Mouse (Mus musculus): ENCODE measurements around the gene Acin1. TPM values are rescaled to one million over a fixed set of nuclear protein-coding genes. Genes with fewer than 3 reads are reported as not detected.

Gene Acin1
- total and polyA plus RNA-seq, 3 experiments: 74.0 to 324 (median 118) TPM

- H3K36me3 ChIP-seq (replicated peaks in 1 of 2; ENCODE audit: control insufficient read depth in 1 of 2, insufficient read depth in 1 of 2, low read length in 1 of 2): peaks cover 46 to 77% of the 10 kb centered on the region in 2 experiments
- H3K4me3 ChIP-seq (replicated peaks in 1 of 3; ENCODE audit: low read depth in 2 of 3, low read length in 2 of 3, poor library complexity in 1 of 3): no peak overlapping the region
- no peak overlapping the region for H3K4me2 ChIP-seq (ENCODE audit: insufficient read depth, low read depth, poor library complexity, severe bottlenecking)
- H3K27ac ChIP-seq (ENCODE audit: insufficient read depth, low read depth): no peak overlapping the region
- no peak for TF ChIP-seq MAFK (IDR thresholded peaks at IDR 0.05; ENCODE audit: insufficient replicate concordance, low read length)
- TF ChIP-seq JUN (IDR thresholded peaks at IDR 0.05; ENCODE audit: insufficient read depth, low read depth, low read length): no peak
- TF ChIP-seq ZC3H11A (IDR thresholded peaks at IDR 0.05; ENCODE audit: low read depth, low read length): no peak
- TF ChIP-seq CTCF (conservative IDR thresholded peaks at IDR 0.05 in 1 of 2, IDR thresholded peaks at IDR 0.05 in 1 of 2; ENCODE audit: low read depth in 2 of 2, low read length in 2 of 2): no peak
- no peak for TF ChIP-seq SIN3A (IDR thresholded peaks at IDR 0.05; ENCODE audit: low read length)
- no peak for TF ChIP-seq SMC3 (IDR thresholded peaks at IDR 0.05; ENCODE audit: low read depth, low read length)
- no peak for TF ChIP-seq UBTF (IDR thresholded peaks at IDR 0.05; ENCODE audit: low read depth, low read length)
- no peak for TF ChIP-seq NELFE (IDR thresholded peaks at IDR 0.05; ENCODE audit: low read depth, low read length)
- no peak for TF ChIP-seq POLR2AphosphoS2 (IDR thresholded peaks at IDR 0.05; ENCODE audit: low read depth, low read length)
- TF ChIP-seq TBP (conservative IDR thresholded peaks at IDR 0.05; ENCODE audit: low read depth, low read length): no peak
- TF ChIP-seq USF2 (conservative IDR thresholded peaks at IDR 0.05; ENCODE audit: low read depth, low read length): no peak
- TF ChIP-seq BHLHE40 (IDR thresholded peaks at IDR 0.05; ENCODE audit: low read depth, low read length): no peak
- no peaks in the 10 kb centered on the region for H3K79me2 ChIP-seq (replicated peaks; ENCODE audit: control insufficient read depth, extremely low read depth, insufficient read depth, poor library complexity, severe bottlenecking)
- no peaks in the 10 kb centered on the region for H3K4me1 ChIP-seq (ENCODE audit: control insufficient read depth in 1 of 2, insufficient read depth in 2 of 2)
- H3K27me3 ChIP-seq (replicated peaks): no peaks in the 10 kb centered on the region
- H3K9ac ChIP-seq (ENCODE audit: insufficient read depth, low read depth): no peak overlapping the region
- dilution Hi-C loops (cut with MboI; ENCODE audit: extremely low pct_ligation_motif_present, extremely low pct_unique_long_range_greater_than_20kb, low sequenced_read_pairs) (no loop called here), in situ Hi-C loops (cut with MboI; ENCODE audit: low pct_ligation_motif_present, low pct_unique_long_range_greater_than_20kb, low sequenced_read_pairs) (loop anchor here (10.0 to 25.0 kb wide), 2 partner anchors 56 to 569 kb away; partner anchors contain the start of gene Ajuba)
- H3K9me3 ChIP-seq (replicated peaks; ENCODE audit: low read length): no peaks in the 10 kb centered on the region
- DNase-seq (ENCODE audit: extremely low read depth): no peak
Observed at GRCm38 (mm10) chr14:54631240-54631599, 55.5 kb downstream of the Acin1 start.

- TF ChIP-seq CTCF (conservative IDR thresholded peaks at IDR 0.05 in 1 of 2, IDR thresholded peaks at IDR 0.05 in 1 of 2; ENCODE audit: low read depth in 2 of 2, low read length in 2 of 2) (no peak), ZMIZ1 (IDR thresholded peaks at IDR 0.05; ENCODE audit: low read depth, low read length) (no peak), EP300 (IDR thresholded peaks at IDR 0.05; ENCODE audit: low read length) (no peak), MEF2A (IDR thresholded peaks at IDR 0.05; ENCODE audit: borderline replicate concordance, low read depth, low read length) (no peak), NRF1 (IDR thresholded peaks at IDR 0.05; ENCODE audit: low read depth, low read length) (no peak), MYC (IDR thresholded peaks at IDR 0.05; ENCODE audit: low read depth, low read length) (no peak), ZNF384 (IDR thresholded peaks at IDR 0.05; ENCODE audit: low read depth, low read length) (no peak), UBTF (IDR thresholded peaks at IDR 0.05; ENCODE audit: low read depth, low read length) (no peak), SIN3A (IDR thresholded peaks at IDR 0.05; ENCODE audit: low read length) (no peak), JUN (IDR thresholded peaks at IDR 0.05; ENCODE audit: insufficient read depth, low read depth, low read length) (no peak), GABPA (IDR thresholded peaks at IDR 0.05; ENCODE audit: insufficient replicate concordance, low read depth, low read length) (no peak), BHLHE40 (IDR thresholded peaks at IDR 0.05; ENCODE audit: low read depth, low read length) (no peak), JUND (conservative IDR thresholded peaks at IDR 0.05; ENCODE audit: low read depth, low read length) (no peak), USF1 (IDR thresholded peaks at IDR 0.05; ENCODE audit: low read depth, low read length) (no peak), ELF1 (IDR thresholded peaks at IDR 0.05; ENCODE audit: low read depth, low read length) (no peak), POLR2A (IDR thresholded peaks at IDR 0.05; ENCODE audit: low read depth, low read length) (no peak), TCF12 (IDR thresholded peaks at IDR 0.05; ENCODE audit: low read depth, low read length) (no peak)
- Histone ChIP-seq H3K4me2 (ENCODE audit: insufficient read depth, low read depth, poor library complexity, severe bottlenecking) (no peak overlapping the region), H3K27me3 (replicated peaks) (no peaks in the 10 kb centered on the region), H3K36me3 (replicated peaks in 1 of 2; ENCODE audit: control insufficient read depth in 1 of 2, insufficient read depth in 1 of 2, low read length in 1 of 2) (peaks cover 41 to 72% of the 10 kb centered on the region in 2 experiments), H3K4me1 (ENCODE audit: control insufficient read depth in 1 of 2, insufficient read depth in 2 of 2) (no peaks in the 10 kb centered on the region), H3K4me3 (replicated peaks in 1 of 3; ENCODE audit: low read depth in 2 of 3, low read length in 2 of 3, poor library complexity in 1 of 3) (no peak overlapping the region), H3K27ac (ENCODE audit: insufficient read depth, low read depth) (no peak overlapping the region), H3K9ac (ENCODE audit: insufficient read depth, low read depth) (no peak overlapping the region), H3K79me2 (replicated peaks; ENCODE audit: control insufficient read depth, extremely low read depth, insufficient read depth, poor library complexity, severe bottlenecking) (no peaks in the 10 kb centered on the region), H3K9me3 (replicated peaks; ENCODE audit: low read length) (no peaks in the 10 kb centered on the region)
- dilution Hi-C loops (cut with MboI; ENCODE audit: extremely low pct_ligation_motif_present, extremely low pct_unique_long_range_greater_than_20kb, low sequenced_read_pairs): no loop called here
- DNase-seq (ENCODE audit: extremely low read depth): no peak
- in situ Hi-C loops (cut with MboI; ENCODE audit: low pct_ligation_motif_present, low pct_unique_long_range_greater_than_20kb, low sequenced_read_pairs): loop anchor here (10.0 to 25.0 kb wide), 2 partner anchors 56 to 568 kb away; partner anchors contain the start of gene Ajuba
Observed at GRCm38 (mm10) chr14:54630583-54631239, 56.0 kb downstream of the Acin1 start.

All from CH12.LX (cell line).